In the genomic region with DNA sequence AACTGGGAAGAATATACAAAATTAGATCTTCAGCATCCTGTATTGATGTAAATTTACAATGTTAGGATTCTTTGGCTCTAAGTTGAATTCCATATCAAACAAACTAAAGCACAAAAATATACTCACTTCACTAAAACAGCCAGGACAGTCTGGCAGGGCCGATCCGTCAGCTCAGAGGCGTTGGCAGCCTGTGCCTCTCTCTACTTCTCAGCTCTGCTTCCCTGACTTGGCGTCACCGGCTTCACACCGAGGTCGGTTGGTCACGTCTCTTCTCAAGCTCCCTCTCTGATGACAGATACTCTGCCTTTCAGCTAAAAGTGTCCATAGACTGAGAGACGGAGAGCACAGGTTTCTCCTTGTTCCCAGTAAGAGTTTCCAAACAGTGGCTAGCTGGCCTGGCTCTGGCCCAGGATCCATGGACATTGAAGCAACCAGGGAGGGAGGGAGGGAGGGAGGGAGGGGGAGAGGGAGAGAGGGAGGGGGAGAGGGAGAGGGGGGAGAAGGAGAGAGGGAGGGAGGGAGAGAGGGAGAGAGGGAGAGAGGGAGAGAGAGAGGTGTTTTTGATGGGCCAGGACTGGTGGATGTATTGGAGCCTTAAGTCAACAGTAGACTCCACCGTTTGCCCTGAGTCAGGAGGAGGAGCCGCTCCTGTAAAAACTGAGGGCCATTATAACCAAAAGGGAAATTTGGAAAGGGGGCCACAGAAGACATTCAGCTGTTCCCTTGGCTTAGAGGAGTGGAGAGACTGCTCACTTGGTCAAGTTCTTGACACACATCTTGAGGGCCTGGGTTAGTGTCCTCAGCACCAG, we compare ENCODE assay signal across 14 mouse cellular contexts.
A peak's percentile ranks its signal among the peaks of the same experiment; 100 is the strongest.
DNase-seq lines count a peak whose midpoint lies in the region; ATAC-seq lines count a peak whose summit lies in the region.
"Had no signal": no experiment of that assay in that cellular context is flagged by ENCODE, and none has a peak within 500 bp of the region (broad histone marks: within the 10 kb centered on the region; RNA-seq: fewer than 3 reads in every experiment).

No protein-coding gene starts in this region.

- peak overlapping the region; percentile 59; the same call in 1 of the 2 replicates for H3K27ac ChIP-seq in forebrain, embryonic 13.5 days
- H3K27ac ChIP-seq in forebrain, embryonic 15.5 days (replicated peaks), result no peak overlapping the region
- no peak overlapping the region for H3K27ac ChIP-seq in heart, embryonic 11.5 days (ENCODE audit: low read depth, low read length)
- H3K27ac ChIP-seq in midbrain, embryonic 11.5 days (ENCODE audit: low read depth, low read length), result no peak overlapping the region
- H3K27ac ChIP-seq in midbrain, embryonic 16.5 days (ENCODE audit: low read length), result no peak overlapping the region

- H3K9me3 ChIP-seq in forebrain, embryonic 13.5 days (replicated peaks), result no peaks in the 10 kb centered on the region
- H3K9me3 ChIP-seq in forebrain, embryonic 15.5 days, result no peaks in the 10 kb centered on the region
- no peaks in the 10 kb centered on the region for H3K9me3 ChIP-seq in heart, embryonic 11.5 days (replicated peaks; ENCODE audit: control insufficient read depth, low read length)
- H3K9me3 ChIP-seq in midbrain, embryonic 11.5 days (ENCODE audit: control insufficient read depth, low read length), result no peaks in the 10 kb centered on the region
- H3K9me3 ChIP-seq in midbrain, embryonic 16.5 days (replicated peaks; ENCODE audit: control insufficient read depth, low read length, poor library complexity, severe bottlenecking), result no peaks in the 10 kb centered on the region
- H3K9me3 ChIP-seq: liver, embryonic 13.5 days had no signal

- no peak overlapping the region for H3K4me3 ChIP-seq in forebrain, embryonic 13.5 days
- H3K4me3 ChIP-seq in forebrain, embryonic 15.5 days, result no peak overlapping the region
- no peak overlapping the region for H3K4me3 ChIP-seq in heart, embryonic 11.5 days (ENCODE audit: low read depth, low read length)
- no peak overlapping the region for H3K4me3 ChIP-seq in midbrain, embryonic 11.5 days (ENCODE audit: low read depth, low read length)
- H3K4me3 ChIP-seq in midbrain, embryonic 16.5 days (ENCODE audit: low read depth, low read length), result no peak overlapping the region
- H3K4me3 ChIP-seq: liver, embryonic 13.5 days had no signal

- H3K36me3 ChIP-seq in forebrain, embryonic 13.5 days (ENCODE audit: poor library complexity, severe bottlenecking), result no peaks in the 10 kb centered on the region
- no peaks in the 10 kb centered on the region for H3K36me3 ChIP-seq in forebrain, embryonic 15.5 days
- no peaks in the 10 kb centered on the region for H3K36me3 ChIP-seq in heart, embryonic 11.5 days (ENCODE audit: control insufficient read depth, insufficient read depth, low read length)
- H3K36me3 ChIP-seq in midbrain, embryonic 11.5 days (ENCODE audit: control insufficient read depth, insufficient read depth, low read length), result no peaks in the 10 kb centered on the region
- no peaks in the 10 kb centered on the region for H3K36me3 ChIP-seq in midbrain, embryonic 16.5 days (ENCODE audit: control insufficient read depth, insufficient read depth, low read length)
- H3K36me3 ChIP-seq: liver, embryonic 13.5 days had no signal

- ATAC-seq in forebrain, embryonic 13.5 days, result no peak
- no peak for ATAC-seq in forebrain, embryonic 15.5 days (replicated peaks)
- ATAC-seq in heart, embryonic 11.5 days (replicated peaks; ENCODE audit: insufficient number of reproducible peaks, low FRiP score, low TSS enrichment), result no peak
- no peak for ATAC-seq in midbrain, embryonic 11.5 days (ENCODE audit: low FRiP score)
- ATAC-seq in midbrain, embryonic 16.5 days, result no peak

- H3K4me1 ChIP-seq in forebrain, embryonic 13.5 days, result peaks cover 16% of the 10 kb centered on the region
- peaks cover 9% of the 10 kb centered on the region for H3K4me1 ChIP-seq in forebrain, embryonic 15.5 days
- peaks cover 10% of the 10 kb centered on the region for H3K4me1 ChIP-seq in heart, embryonic 11.5 days (ENCODE audit: control insufficient read depth, insufficient read depth, low read length)
- no peaks in the 10 kb centered on the region for H3K4me1 ChIP-seq in midbrain, embryonic 11.5 days (ENCODE audit: control insufficient read depth, insufficient read depth, low read length)
- H3K4me1 ChIP-seq in midbrain, embryonic 16.5 days (ENCODE audit: control insufficient read depth, insufficient read depth, low read length), result 0 out of 2 replicates have a peak, but pooled peaks cover 4% of the 10 kb centered on the region

- DNase-seq in heart, postnatal 4 days, result peak; percentile 8
- peak; percentile 51 for DNase-seq in midbrain, embryonic 11.5 days (ENCODE audit: low spot score, missing footprints)
- no peak for DNase-seq in MN1 (ENCODE audit: low spot score)
- DNase-seq: cerebellum, postnatal 36 days; gastrocnemius, postnatal 25 days; kidney, adult 11 months; kidney, postnatal 36 days; liver, embryonic 13.5 days; right cerebral cortex, adult 18-20 months; thymus, postnatal 25 days had no signal

- no peak overlapping the region for H3K4me2 ChIP-seq in forebrain, embryonic 13.5 days
- no peak overlapping the region for H3K4me2 ChIP-seq in forebrain, embryonic 15.5 days (replicated peaks)
- no peak overlapping the region for H3K4me2 ChIP-seq in heart, embryonic 11.5 days
- H3K4me2 ChIP-seq in midbrain, embryonic 11.5 days, result no peak overlapping the region
- H3K4me2 ChIP-seq in midbrain, embryonic 16.5 days (ENCODE audit: low read length), result no peak overlapping the region

- H3K27me3 ChIP-seq in forebrain, embryonic 13.5 days, result no peaks in the 10 kb centered on the region
- H3K27me3 ChIP-seq in forebrain, embryonic 15.5 days, result no peaks in the 10 kb centered on the region
- H3K27me3 ChIP-seq in heart, embryonic 11.5 days (ENCODE audit: control insufficient read depth, insufficient read depth, low read length), result no peaks in the 10 kb centered on the region
- no peaks in the 10 kb centered on the region for H3K27me3 ChIP-seq in midbrain, embryonic 11.5 days (ENCODE audit: control insufficient read depth, insufficient read depth, low read length)
- no peaks in the 10 kb centered on the region for H3K27me3 ChIP-seq in midbrain, embryonic 16.5 days (ENCODE audit: control insufficient read depth, insufficient read depth, low read depth, low read length)
- H3K27me3 ChIP-seq: liver, embryonic 13.5 days had no signal

- 71% methylated on average over 11 of the region's 11 CpGs for WGBS in forebrain, embryonic 13.5 days
- 58% methylated on average over 11 of the region's 11 CpGs for WGBS in forebrain, embryonic 15.5 days
- 46% methylated on average over 11 of the region's 11 CpGs for WGBS in heart, embryonic 11.5 days (ENCODE audit: insufficient replicate concordance)
- 85% methylated on average over 11 of the region's 11 CpGs for WGBS in midbrain, embryonic 11.5 days
- 73% methylated on average over 11 of the region's 11 CpGs for WGBS in midbrain, embryonic 16.5 days

- H3K9ac ChIP-seq in forebrain, embryonic 13.5 days, result no peak overlapping the region
- H3K9ac ChIP-seq in forebrain, embryonic 15.5 days (replicated peaks), result no peak overlapping the region
- no peak overlapping the region for H3K9ac ChIP-seq in heart, embryonic 11.5 days (ENCODE audit: low read depth, low read length)
- H3K9ac ChIP-seq in midbrain, embryonic 11.5 days (ENCODE audit: low read length), result no peak overlapping the region
- no peak overlapping the region for H3K9ac ChIP-seq in midbrain, embryonic 16.5 days (ENCODE audit: low read depth, low read length)
- H3K9ac ChIP-seq: liver, embryonic 13.5 days had no signal
